Mouse (Mus musculus) left cerebral cortex, postnatal 4 days (tissue): ENCODE data around the gene Gon7. TPM values are rescaled to one million over a fixed set of nuclear protein-coding genes. Genes with fewer than 3 reads are reported as not detected.

Experiments
- DNase-seq: peaks from one replicate; pipeline ENCODE4 v3.0.0-alpha.2; 2022
- intact Hi-C: fragments of 180-260 bp; cut with DNase I; formaldehyde crosslinking; loops from one replicate; pipeline ENCODE4 v1.15.1; 2025
- total RNA-seq, 2 experiments: library from RNA; stranded (reverse); gene quantifications; 2 replicates each; pipeline ENCODE4 v1.2.3; 2021

Gene Gon7
- total RNA-seq, 2 experiments from 2014 or later = 20.4 to 21.5 TPM

GRCm38 (mm10) chr12:102710851-102711375 is 46.7 kb downstream of the Gon7 start:
- intact Hi-C loops = loop anchor here (10.0 kb wide), 1 partner anchor 216 kb away; no protein-coding TSS in a partner anchor
- no peak for DNase-seq

GRCm38 (mm10) chr12:102709896-102710295 is 47.7 kb downstream of the Gon7 start:
- intact Hi-C loops = loop anchor here (10.0 kb wide), 1 partner anchor 215 kb away; no protein-coding TSS in a partner anchor
- DNase-seq = no peak

GRCm38 (mm10) chr12:102708220-102708619 is 49.4 kb downstream of the Gon7 start:
- intact Hi-C loops = no loop called here
- no peak for DNase-seq

GRCm38 (mm10) chr12:102706833-102707463 is 50.7 kb downstream of the Gon7 start:
- no peak for DNase-seq
- intact Hi-C loops = no loop called here

GRCm38 (mm10) chr12:102705906-102706640 is 51.5 kb downstream of the Gon7 start:
- intact Hi-C loops = no loop called here

GRCm38 (mm10) chr12:102705216-102705871 is 52.3 kb downstream of the Gon7 start:
- DNase-seq = peak; percentile 92
- intact Hi-C loops = no loop called here

More at GRCm38 (mm10) chr12:102705906-102706640, 51.5 kb downstream of the Gon7 start:
- DNase-seq = no peak

- intact Hi-C loops = loop anchor here (5.0 kb wide), 1 partner anchor 127 kb away; no protein-coding TSS in a partner anchor
- peak; percentile 50 for DNase-seq
Observed at GRCm38 (mm10) chr12:102704457-102705198, 53.0 kb downstream of the Gon7 start, which contains the start of gene Itpk1. Itpk1 (minus strand) TSS chr12:102704930.

GRCm38 (mm10) chr12:102703921-102704408 is 53.6 kb downstream of the Gon7 start:
- no peak for DNase-seq
- intact Hi-C loops = loop anchor here (5.0 kb wide), 1 partner anchor 127 kb away; no protein-coding TSS in a partner anchor

- DNase-seq = no peak
Observed at GRCm38 (mm10) chr12:102703441-102703840, 54.2 kb downstream of the Gon7 start.

More at GRCm38 (mm10) chr12:102703441-102703840, 54.2 kb downstream of the Gon7 start:
- intact Hi-C loops = loop anchor here (5.0 kb wide), 1 partner anchor 126 kb away; no protein-coding TSS in a partner anchor

Other genes with a start within 250 kb of the Gon7 start
- gene Chga, start 202.8 kb downstream of the Gon7 start, total RNA-seq = 100 to 1,000 TPM; 105 to 113 TPM
- 10 to 100 TPM; 80.2 to 88.1 TPM for gene Itpk1, start 52.9 kb downstream of the Gon7 start, total RNA-seq
- gene Moap1, start 14.1 kb downstream of the Gon7 start, total RNA-seq = 10 to 100 TPM; 28.3 to 30.3 TPM
- gene Tmem251, start 14.0 kb downstream of the Gon7 start, total RNA-seq = 1 to 10 TPM; 5.3 to 6.0 TPM
- gene Gm28051, start within 50 bp of the Gon7 start, total RNA-seq = not detected
- 10 to 100 TPM; 30.9 to 31.3 TPM for gene Ubr7, start 164 bp upstream of the Gon7 start, total RNA-seq
- 10 to 100 TPM; 17.0 to 17.4 TPM for gene Gm20604, start 869 bp upstream of the Gon7 start, total RNA-seq
- 10 to 100 TPM; 30.7 to 32.7 TPM for gene Btbd7, start 120.7 kb upstream of the Gon7 start, total RNA-seq
- gene Cox8c, start 141.5 kb upstream of the Gon7 start, total RNA-seq = not detected
- 10 to 100 TPM; 43.4 to 44.6 TPM for gene Unc79, start 191.1 kb upstream of the Gon7 start, total RNA-seq